Mouse (Mus musculus) kidney, postnatal 10 days (tissue): ENCODE results near the gene Popdc2.

Experiments used
- DNase-seq: peaks from one replicate; pipeline ENCODE4 v3.0.0; 2021; ENCODE audit warnings: mixed read lengths

The Popdc2 gene

DNA sequence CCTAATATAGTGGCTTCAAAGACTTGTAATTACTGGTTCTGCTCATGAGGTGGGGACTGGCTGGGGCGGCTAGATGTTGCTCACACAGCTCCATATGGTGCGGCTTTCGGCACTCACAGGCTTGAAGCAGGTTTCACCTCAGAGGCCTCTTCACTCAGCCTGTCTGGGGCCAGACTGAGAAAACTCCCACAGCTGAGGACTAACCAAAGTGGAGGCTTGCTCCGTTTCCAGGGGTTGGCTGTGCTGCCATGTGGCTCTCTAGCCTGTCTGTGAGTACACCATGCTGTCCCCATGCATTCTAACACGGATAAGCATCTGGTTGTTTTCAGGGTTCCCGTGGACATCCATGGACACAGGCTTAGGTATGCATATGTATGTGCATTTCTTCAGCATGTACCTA, 16.6 kb downstream of the Popdc2 start:
- no peak for DNase-seq

DNA sequence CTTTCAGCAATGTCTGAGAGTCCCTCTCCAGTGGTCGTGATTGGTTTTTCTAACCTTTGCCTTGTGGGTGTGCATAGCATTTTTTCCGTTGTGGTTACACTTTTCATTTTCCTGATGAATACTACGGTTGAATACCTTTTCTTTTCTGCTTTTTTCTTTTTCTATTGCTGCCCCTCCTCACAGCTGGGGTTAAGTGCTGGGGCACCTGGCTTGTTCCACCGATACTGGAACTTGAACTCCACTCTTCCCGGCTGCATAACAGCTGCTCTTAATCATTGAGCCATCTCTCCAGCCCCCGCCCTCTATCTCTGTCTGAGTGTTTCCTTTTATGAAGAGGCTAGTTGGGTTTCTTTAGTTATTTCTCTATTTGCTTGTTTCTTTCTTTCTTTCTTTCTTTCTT, 17.1 kb downstream of the Popdc2 start:
- DNase-seq: no peak

DNA sequence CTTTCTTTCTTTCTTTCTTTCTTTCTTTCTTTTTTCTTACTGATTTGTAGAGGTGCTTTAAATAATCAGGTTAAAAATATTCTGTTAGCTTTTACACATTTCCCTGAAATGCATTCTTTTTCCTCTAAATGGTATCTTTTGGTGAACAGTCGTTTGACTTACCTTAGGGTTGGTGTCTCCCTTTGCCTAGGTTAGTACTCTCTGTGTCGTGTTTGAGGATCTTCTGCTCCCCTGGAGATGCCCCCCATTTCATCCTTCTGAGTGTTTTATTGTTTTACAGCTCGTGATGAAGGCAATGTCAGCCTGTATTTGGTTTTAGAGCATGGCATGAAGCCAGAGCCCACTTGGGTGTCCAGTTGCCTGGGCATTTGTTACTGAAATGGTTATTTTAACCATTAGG, 17.5 kb downstream of the Popdc2 start:
- DNase-seq: no peak

DNA sequence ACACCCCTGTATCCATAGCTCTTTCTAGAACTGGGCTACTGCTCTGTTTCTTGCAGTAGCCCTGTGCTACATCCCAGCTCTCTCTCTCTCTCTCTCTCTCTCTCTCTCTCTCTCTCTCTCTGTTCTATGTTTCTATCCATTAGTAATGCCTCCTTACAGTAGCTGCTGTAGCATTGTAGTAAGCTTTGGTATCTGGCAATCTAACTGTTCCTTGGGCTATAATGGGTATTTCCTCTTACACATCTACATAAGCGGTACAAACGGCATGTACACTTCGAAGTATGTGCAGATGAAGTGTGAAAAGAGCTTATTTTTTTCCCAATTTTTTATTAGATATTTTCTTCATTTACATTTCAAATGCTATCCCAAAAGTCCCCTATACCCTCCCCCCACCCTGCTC, 17.9 kb downstream of the Popdc2 start:
- DNase-seq: no peak

DNA sequence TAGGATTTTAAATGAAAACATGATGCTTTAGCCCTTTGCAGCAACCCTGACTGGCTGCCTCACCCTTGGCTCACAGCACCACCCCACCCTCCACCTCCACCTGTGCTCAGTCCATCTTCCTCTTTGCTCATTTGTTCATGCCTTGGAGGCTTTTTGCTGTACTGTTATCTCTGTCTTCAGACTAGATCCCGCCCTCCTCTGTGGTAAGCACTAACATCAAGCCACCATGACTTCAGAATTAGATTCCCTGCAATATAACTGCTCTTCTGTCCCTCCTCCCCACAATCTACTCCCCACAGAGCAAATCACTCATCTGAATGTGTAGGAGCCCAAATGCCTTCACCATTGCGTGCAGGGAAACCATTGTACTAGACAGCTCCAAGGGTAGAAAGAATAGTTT, 21.7 kb downstream of the Popdc2 start:
- DNase-seq: no peak

DNA sequence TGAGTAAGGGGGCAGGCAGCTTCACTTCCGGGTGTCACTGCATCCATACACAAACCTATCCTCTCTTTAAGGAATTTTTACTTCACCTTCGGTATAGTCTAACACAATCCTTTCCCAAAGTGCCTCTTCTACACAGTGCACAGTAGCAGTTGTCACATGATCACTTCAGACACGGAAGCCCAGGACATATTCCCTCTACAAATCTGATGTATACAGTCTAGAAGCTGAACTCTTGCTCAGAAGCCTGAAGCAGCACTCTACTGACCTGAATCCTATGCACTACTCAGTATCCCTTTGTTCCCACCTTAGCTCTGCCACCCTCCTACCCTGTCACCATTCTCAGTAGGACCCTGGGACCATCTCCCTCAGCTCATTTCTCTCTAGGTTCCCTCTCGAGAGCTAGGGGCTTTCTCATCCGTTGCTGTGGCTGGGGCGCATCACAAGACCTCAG, 23.2 kb downstream of the Popdc2 start:
- DNase-seq: no peak

DNA sequence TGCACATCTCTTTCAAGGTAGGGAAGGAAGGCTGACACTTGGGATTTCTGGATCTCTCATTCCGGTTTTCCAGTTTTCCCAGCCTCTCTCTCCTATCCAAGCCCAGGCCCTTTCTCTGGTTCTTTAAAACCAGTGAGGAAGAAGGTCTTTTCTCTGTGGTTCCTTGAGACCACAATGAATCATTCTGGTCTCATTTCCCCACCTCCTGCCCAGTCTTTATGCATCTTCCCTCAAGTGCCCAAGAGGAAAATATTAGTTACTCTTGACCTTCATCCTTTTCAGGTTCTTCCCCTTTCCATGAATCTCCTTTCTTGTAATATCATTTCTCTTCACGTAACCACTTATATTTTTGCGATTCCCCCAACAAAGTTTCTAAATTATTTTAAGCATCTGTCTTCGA, 23.7 kb downstream of the Popdc2 start:
- DNase-seq: no peak

DNA sequence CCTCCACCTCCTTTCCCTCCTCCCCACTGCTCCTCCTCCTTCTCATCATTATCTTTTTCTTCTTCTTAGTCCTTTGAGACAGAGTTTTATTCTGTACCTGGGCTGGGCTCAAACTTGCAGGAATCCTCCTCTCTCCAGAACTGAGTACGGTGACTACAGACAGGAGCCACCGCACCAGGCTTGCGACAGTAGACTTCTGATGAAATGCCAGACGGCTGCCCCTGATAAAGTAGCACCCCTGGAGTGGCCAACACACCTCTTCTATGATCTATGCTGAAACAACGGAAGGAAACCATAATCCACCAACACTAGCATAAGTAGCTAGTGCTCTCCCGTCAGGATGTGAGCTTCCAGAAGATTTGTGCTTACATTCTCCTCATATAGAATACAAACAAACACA, 25.4 kb downstream of the Popdc2 start:
- no peak for DNase-seq

DNA sequence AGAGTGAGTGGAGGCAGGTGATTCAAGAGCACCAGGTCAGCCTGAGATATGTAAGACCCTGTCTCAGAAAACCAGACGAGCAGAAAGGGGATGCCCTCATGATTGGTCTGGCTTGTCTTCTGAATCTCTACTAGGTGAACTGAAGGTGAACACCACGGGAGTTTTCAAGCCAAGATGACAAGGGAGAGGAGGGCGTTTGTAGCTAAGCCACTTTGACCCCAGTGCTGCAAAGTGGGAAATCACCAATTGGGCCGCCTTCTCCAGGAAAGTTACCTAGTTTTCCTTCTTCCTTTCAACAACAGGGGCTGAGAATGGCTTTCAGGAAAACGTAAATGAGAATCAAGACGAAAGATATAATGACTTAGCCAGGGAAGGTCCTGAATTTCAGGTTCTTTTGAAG, 26.7 kb downstream of the Popdc2 start:
- no peak for DNase-seq

DNA sequence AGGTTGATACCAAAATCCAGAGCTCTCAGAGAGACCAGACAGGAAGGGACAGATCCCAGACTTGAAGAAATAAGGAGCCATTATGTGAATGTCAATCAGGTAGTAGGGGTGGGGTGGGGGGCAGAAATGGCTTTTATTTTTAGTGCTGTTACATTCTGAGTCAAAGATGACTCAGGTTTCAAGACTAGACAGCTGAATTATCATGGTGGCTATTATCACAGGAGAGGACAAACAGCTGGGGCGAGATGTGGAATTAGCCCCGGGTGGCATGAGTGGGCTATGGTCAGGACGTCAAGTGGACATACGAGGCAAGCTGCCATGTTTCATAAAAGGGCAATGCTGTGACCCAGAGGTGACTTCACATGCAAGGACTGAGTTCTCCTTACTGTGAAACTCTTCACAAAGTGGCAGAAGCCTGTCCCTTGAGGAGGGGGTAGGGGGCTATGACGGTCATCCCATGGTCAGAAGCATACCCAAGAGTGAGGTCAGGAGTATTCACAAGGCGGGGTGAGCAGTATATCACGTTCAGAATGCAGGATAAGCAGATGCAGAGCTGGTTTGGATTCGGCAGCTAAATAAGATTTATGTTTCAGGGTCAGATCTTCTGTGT, 27.4 kb downstream of the Popdc2 start:
- no peak for DNase-seq

DNA sequence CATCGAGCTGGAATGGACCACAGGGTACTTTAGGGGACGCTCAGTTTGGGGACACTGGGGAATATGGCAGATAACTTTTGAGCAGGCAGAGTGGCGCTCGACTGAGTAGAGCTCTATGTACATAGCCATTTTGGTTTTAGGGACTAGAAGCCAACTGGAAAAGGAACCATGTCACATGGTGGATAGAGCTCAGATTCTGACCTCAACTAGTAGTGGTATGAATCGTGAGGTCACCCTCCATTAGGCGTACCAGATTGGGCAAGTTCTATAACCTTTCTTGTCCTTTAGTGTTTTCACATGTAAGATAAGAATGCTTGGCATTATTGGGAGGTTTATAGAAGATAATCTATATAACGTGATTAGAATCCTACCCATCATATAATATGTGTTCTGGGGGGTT, 28.3 kb downstream of the Popdc2 start:
- DNase-seq: no peak

DNA sequence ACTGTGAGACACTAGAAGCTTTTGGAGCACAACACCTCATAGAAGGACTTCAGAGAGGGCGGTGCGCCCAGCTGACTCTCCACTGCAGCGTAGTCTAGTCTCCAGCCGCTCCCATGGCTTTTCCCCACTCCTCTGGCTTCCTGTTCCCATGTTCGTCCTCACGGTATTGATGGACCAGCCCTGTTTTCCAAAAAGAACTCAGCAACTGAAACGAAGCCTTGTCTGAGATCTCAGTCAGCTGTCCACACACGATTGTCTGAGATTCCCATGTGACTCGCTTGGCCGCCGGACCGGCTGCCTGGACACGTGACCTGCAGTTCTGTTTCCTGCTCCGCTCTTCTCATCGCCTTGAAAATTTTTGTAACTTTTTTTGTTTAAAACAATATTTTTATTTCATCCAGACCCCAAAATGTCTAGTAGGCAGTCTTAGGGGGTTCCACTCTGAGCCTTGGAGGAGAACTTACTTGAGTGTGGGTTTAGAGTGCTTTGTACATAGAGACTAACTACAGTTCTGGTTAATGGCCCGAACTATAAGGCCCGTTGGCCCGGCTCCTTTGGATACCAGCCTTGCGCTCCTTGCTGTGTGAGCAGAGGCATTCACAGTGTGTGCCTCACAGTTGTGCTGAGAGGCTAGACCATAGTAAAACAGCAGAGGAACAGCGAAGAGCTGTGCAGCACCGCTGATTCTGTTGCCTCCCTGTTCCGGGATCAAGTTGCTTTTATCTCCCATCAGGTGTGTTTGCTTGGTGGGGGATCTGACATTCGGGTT, 30.3 kb downstream of the Popdc2 start:
- DNase-seq: peak; percentile 72

DNA sequence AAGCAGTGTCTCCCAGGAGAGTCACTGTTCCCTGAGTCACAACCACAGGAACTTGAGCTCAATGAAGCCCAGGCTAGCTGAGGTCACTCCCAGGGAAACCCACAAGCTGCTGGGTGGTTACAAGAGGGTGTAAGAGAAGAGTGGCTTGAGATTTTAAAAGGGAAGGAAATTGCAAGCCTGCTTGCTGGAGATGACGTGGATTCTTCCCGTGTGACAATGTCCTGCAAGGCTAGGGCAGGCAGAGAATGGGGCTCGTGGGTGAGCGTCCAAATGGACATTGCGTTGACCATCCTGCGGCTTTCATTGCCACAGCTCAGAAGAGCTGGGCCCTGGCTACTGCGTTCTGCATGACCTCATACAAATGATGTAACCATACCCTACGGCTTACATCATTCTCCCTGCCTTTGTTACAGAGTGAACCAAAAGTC, 32.2 kb downstream of the Popdc2 start:
- no peak for DNase-seq

DNA sequence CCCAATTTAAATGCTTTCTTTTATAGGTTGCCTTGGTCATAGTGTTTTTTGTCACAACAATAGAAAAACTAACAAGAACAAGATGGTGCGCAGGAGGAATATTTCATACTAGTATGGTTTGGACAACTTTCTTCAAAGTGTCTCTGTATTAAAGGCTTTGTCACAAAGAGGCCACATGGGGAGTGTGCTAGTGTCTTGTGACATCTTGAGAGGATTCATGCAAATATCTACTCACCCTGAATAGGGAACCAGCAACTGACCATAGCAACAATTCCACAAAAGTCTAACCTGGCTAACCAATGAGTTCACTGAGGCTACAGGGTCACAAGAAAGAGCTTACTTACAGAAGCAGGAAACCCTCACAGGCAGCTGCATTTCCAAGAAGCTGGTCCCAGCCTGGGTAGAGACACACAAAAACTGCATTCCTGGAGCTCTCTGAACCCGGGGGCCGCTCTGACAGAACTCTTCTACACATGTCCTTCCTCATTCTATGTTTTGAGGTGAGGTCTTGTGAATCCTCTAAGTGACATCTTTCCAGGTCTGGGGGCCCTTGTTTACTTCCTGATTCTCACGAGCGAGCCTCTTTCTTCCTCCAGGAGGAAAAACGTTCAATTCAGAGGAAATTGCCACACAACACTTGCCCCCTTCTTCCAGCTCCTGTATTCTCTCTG, 33.2 kb downstream of the Popdc2 start:
- no peak for DNase-seq

DNA sequence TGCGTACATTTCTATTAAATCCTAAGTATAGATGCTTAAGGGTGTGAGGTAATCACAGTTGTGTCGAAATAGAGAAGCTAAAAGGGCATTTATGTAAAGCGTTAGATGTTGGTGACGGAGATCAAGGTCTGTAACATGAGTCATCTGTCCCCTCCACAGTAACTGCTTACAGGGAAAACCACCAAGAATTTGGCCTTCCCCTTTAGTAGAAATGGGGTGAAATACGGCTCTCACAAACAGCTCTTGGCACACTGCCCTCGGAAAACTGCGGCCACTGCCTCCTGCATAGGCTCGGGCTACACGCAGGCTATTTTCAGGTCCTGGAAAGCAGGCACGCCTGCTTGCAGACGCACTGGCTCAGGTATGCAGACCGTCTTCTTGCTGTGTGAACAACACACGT, 34.1 kb downstream of the Popdc2 start:
- DNase-seq: peak; percentile 85

DNA sequence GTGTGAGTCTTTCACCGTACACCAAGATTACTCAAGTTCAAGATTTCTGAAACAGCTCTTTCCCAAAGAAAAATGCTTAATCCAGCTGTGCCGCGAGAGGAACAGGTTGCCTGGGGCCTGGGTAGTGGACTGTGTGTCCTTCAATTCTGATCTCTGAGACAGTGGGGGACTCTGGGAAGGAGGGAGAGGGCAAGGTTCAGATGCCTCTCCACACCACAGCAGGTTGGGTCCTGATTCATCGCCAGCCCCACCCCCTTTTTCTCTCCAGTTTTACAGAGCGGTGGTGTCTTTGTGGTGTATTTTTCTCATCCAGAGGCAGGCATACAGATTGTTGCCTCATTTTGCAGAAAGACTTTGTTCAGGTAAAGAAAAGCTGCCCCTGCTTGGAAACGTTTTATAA, 36.3 kb downstream of the Popdc2 start:
- peak; percentile 64 for DNase-seq

DNA sequence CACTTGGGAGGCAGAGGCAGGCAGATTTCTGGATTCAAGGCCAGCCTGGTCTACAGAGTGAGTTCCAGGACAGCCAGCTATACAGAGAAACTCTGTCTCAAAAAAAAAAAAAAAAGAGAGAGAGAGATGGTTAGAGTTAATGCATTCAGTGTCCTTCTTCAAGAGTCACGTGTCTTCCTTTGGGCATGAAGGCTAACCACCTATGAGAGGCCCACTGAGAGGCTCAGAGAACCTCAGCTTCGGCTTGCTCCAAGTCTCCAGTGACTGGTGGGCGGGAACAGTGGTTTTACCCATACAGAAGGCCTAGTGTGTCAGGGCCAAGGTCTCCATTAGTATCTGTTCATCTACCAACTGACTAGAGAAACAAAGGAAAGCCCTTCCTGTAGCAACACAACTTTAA, 37.1 kb downstream of the Popdc2 start:
- no peak for DNase-seq

DNA sequence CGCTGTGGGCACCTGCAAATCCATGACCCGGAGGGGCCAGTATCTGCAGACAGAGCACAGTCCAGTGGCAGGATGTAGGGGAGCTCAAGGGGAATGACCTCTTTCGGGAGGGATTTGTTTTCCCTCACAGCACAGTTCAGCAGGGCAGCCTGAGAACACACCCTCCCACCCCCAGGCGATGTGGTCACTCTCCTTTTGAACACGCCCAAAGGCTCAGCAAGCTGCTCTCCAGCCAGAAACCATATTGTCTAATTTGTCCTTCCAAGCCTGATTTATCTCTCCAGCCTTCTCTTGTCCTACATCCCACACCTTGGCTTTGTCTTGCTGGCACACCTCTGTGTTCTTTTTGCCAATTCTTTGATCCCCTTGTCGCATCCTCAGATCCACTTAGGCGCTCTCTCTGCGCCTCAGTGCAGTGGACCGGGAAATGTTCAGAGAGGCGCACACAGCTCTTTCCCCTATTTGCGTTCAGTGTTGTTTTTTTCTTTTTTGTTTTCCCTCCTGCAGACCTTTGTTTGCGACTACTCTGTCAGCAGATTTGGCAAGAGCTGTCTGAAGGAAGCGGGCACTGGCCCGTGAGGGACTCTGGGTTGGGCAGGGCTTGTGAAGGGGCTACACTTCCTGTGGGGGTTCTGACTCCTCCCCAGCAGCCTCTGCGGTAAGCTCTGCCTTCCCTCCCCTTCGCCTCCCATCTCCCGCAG, 37.7 kb downstream of the Popdc2 start:
- DNase-seq: peak; percentile 70

DNA sequence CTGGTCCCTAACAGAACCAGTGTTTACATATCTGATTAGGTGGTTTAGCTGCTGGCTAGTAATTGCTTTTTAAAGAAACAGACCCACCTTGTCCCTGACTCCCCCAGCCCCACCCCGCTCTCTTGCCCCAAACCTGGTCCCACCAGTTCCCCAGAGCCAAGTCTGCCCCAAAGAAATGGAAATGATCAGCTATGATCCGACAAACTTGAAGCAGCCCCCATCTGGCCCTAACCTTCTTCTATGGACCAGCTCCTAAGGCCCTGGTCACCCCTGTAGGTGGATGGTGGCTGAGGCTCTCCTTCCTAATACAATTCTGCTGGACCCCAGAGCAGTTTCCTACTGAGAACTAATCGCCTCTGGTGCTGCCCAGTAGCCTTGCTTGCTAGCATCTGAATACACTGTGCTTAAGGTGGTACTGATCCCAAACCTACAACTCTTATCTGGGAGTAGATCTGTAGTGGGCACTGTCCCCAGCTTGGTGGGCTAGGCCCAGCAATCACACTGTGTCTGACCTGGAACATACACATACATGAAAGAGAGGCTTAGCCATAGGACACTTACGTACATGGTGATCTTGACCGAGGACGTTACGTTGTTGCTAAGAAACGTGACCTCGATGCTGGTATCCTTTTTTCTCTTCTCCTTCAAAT, 38.4 kb downstream of the Popdc2 start:
- no peak for DNase-seq

DNA sequence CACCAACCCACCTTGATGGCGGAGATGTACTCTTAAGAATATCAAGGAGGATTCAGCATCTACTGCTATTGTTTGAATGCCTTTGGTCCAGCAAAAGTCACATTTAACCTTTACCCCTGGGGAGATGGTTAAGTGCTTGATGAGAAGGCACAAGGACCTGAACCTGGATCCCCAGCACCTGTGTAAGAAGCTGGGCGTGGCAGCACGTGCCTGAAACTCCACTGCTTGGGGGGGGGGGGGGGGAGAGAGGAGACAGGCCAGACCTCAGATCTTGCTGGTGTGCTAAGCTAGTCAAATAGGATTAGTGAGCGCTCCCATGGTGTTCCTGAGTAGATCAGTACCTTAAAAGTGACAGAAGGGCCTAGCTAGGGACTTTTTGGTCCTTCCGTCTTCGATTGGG, 39.5 kb downstream of the Popdc2 start:
- no peak for DNase-seq

DNA sequence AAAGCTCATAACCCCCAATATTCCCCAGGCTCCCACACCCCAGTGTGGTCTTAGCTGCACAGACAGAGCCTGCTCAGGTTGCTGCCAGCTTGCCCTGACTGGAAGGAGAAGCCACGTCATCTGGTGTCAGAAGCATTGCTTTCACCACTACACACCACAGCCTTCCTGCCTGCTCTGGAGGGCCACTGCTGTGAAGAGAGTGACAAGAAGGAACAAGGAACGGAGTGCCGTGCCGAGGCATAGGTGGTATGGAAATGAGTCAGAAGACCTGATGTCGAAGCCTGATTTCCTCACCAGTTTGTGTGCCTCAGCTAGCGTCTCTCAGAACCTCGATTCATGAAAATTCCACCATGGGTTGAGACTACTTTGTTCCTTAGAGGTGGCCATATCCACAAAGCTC, 41.6 kb downstream of the Popdc2 start:
- no peak for DNase-seq

DNA sequence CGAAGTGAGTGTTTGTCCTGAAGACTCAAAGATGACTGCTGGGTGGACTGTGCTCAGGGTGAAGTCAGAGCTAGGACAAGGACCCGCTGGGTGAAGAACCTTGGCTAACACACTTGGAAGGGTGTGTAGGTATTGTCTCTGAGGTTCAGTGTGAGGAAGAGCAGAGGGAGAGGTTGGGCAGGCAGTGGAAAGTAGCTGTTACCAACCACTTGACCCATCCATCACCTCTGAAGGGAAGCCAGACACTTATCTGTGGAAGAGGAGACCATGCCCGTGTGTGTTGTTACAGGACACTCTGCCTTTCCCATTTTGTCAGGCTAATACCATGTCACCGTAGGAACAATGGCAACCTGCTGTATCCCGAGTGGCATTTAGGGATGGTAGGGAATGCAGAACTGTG, 44.3 kb downstream of the Popdc2 start:
- DNase-seq: no peak

DNA sequence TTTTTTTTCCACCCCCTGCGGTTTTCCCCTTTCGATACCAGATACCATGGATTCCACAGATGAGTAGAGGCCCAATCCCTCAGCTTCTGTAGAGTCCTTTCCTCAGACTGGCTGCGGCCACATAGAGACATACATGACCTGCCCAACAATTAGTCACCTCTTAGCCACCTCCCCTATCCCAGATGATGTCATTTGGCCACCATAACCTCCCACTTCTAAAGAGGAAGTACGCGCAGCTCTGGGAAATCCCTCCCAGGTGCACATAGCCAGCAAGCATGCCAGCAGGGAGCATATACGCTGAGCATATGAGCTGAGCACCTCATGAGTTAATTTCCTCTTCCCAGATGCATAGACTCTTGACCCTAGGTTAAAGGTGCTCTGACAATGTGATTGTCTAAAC, 44.7 kb downstream of the Popdc2 start:
- no peak for DNase-seq
